Mouse (Mus musculus): ENCODE data around the gene Myh7. TPM values are rescaled to one million over a fixed set of nuclear protein-coding genes. Genes with fewer than 3 reads are reported as not detected.
A peak's percentile ranks its signal among the peaks of the same experiment; 100 is the strongest.

Gene Myh7
- polyA plus RNA-seq, 1 experiment: 1.9 TPM

DNA sequence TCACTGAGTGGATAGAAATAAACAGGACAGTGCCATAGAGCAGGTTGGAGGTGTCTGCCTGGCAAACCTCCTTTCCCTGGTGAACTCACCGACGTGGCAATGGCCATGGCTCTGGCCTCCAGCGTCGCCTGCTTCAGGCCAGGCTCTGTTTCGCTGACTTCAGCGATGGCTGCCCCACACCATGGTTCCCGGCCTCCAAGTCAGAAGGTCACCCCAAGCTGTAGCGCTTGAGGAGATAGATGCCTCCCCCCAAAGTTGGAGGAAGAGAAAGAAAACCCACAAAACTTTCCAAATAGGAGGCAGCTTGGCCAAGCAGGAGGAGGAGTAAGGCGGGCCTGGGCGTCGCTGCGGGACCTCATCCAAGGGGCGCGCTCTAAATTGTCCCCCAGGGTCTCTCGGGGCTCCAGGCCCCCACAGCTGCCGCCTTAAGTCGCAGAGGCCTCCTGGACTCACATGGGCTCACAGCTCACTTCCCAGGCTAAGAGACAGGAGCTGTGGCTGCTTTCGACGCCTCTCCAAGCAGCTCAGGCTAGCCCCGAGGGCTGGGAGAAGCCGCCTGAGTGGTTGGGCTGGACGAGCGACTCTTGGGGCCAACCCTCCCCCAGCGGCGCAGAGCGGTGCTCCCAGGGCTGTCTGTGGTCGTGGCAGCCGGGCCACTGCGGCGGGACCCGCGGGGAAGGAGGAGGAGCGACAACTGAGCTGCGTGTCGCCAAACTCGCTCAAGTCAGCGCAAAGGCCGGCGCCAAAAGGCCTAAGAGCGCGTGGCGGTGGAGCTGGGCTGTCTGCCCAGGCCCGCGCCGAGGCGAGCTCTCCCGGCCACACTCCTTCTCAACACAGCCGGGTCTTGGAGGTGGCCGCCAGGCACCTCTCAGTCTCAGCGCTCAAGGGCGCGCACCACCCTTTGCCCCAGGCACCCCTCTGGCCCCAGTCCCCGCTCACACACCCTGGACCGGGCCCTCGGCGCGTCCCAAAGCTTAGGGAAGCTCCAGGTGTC lies 68.8 kb downstream of the Myh7 start, which contains the start of gene Efs:
Efs (minus strand) TSS at position 778 of the 994 bp plus-strand sequence.
- Histone ChIP-seq H3K4me3 (ENCODE audit: control insufficient read depth, low read depth, low read length) (peak within 1 kb of the TSS; percentile 75), H3K4me1 (ENCODE audit: control insufficient read depth, insufficient read depth, low read length) (peaks cover 14% of the 10 kb centered on the region), H3K27me3 (ENCODE audit: control insufficient read depth, insufficient read depth, low read length) (no peaks in the 10 kb centered on the region), H3K27ac (ENCODE audit: control insufficient read depth, insufficient read depth, low read depth, low read length) (peak within 1 kb of the TSS; percentile 27), H3K36me3 (ENCODE audit: control insufficient read depth, insufficient read depth, low read length) (no peaks in the 10 kb centered on the region)
- TF ChIP-seq POLR2A (IDR thresholded peaks at IDR 0.05; ENCODE audit: control insufficient read depth, low read depth, low read length): no peak
- TF ChIP-seq CTCF (IDR thresholded peaks at IDR 0.05; ENCODE audit: control insufficient read depth, insufficient read depth, insufficient replicate concordance, low read depth, low read length): no peak

DNA sequence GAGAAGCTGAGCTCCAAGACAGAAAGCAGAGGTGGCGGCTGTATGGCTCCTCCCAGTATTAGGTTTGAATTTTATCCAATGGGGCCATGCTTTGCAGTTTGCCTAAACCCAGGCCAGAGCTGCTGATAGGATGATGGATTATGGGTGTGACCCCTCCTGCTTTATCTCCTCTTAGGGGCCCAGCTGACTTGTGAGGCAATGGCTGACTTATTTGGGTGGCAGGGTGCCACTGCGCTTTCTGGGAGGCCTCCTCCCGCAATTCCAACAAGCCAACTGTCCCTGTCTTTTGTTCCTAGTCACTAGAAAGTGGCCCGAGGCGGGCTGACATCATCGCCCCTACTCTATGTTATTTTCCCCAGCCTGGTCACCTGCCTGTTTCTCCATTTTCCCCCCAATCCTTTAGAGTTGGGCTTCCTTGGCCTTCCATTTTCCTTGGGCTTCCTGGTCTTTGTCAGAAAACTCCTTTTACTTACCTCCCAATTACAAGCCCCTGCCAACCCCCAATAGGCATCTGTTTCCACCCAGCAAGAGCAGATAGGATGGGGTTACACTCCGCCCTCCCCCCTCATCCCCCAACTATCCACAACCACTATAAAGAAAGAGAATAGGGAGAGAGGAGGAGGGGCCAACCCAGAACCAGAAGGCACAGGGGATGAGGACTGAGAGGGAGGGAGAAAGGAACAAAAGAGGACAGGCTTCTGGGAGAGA lies 69.6 kb downstream of the Myh7 start:
- Histone ChIP-seq H3K27me3 (ENCODE audit: control insufficient read depth, insufficient read depth, low read length) (no peaks in the 10 kb centered on the region), H3K36me3 (ENCODE audit: control insufficient read depth, insufficient read depth, low read length) (no peaks in the 10 kb centered on the region), H3K27ac (ENCODE audit: control insufficient read depth, insufficient read depth, low read depth, low read length) (no peak overlapping the region; the same call in 1 of the 2 replicates), H3K4me1 (ENCODE audit: control insufficient read depth, insufficient read depth, low read length) (peaks cover 14% of the 10 kb centered on the region), H3K4me3 (ENCODE audit: control insufficient read depth, low read depth, low read length) (no peak overlapping the region)
- TF ChIP-seq POLR2A (IDR thresholded peaks at IDR 0.05; ENCODE audit: control insufficient read depth, low read depth, low read length) (no peak), CTCF (IDR thresholded peaks at IDR 0.05; ENCODE audit: control insufficient read depth, insufficient read depth, insufficient replicate concordance, low read depth, low read length) (no peak)

Other genes with a start within 250 kb of the Myh7 start
- gene Slc7a8, start 212.7 kb downstream of the Myh7 start, polyA plus RNA-seq (2012; rRNA removed): 18.8 and 27.5 TPM in 2 replicates
- 9.1 and 9.5 TPM in 2 replicates for gene Rnf212b, start 180.5 kb downstream of the Myh7 start, polyA plus RNA-seq (2012; rRNA removed)
- 94.0 and 97.4 TPM in 2 replicates for gene Homez, start 123.7 kb downstream of the Myh7 start, polyA plus RNA-seq (2012; rRNA removed)
- gene Ppp1r3e, start 117.1 kb downstream of the Myh7 start, polyA plus RNA-seq (2012; rRNA removed): 5.4 TPM in 2 replicates
- 29.4 and 31.2 TPM in 2 replicates for gene Bcl2l2, start 111.2 kb downstream of the Myh7 start, polyA plus RNA-seq (2012; rRNA removed)
- 2.0 and 2.2 TPM in 2 replicates for gene Gm20521, start 111.2 kb downstream of the Myh7 start, polyA plus RNA-seq (2012; rRNA removed)
- gene Pabpn1, start 102.1 kb downstream of the Myh7 start, polyA plus RNA-seq (2012; rRNA removed): 341 and 429 TPM in 2 replicates
- gene Slc22a17, start 81.5 kb downstream of the Myh7 start, polyA plus RNA-seq (2012; rRNA removed): 27.3 and 27.8 TPM in 2 replicates
- gene Efs, start 68.5 kb downstream of the Myh7 start, polyA plus RNA-seq (2012; rRNA removed): 1.6 and 1.7 TPM in 2 replicates
- not detected in 2 replicates for gene Il25, start 61.9 kb downstream of the Myh7 start, polyA plus RNA-seq (2012; rRNA removed)
- not detected in 2 replicates for gene Cmtm5, start 58.4 kb downstream of the Myh7 start, polyA plus RNA-seq (2012; rRNA removed)
- 0.40 and 1.4 TPM in 2 replicates for gene Myh6, start 27.7 kb downstream of the Myh7 start, polyA plus RNA-seq (2012; rRNA removed)
- gene Gm17428, start 17.7 kb downstream of the Myh7 start, polyA plus RNA-seq (2012; rRNA removed): not detected in 2 replicates
- 10.6 and 13.1 TPM in 2 replicates for gene Ngdn, start 20.8 kb upstream of the Myh7 start, polyA plus RNA-seq (2012; rRNA removed)
- 3.8 and 4.4 TPM in 2 replicates for gene Zfhx2, start 97.7 kb upstream of the Myh7 start, polyA plus RNA-seq (2012; rRNA removed)
- 4.6 and 4.9 TPM in 2 replicates for gene Thtpa, start 100.2 kb upstream of the Myh7 start, polyA plus RNA-seq (2012; rRNA removed)
- 3.0 and 4.0 TPM in 2 replicates for gene Ap1g2, start 112.0 kb upstream of the Myh7 start, polyA plus RNA-seq (2012; rRNA removed)
- gene Jph4, start 122.3 kb upstream of the Myh7 start, polyA plus RNA-seq (2012; rRNA removed): 6.6 and 7.4 TPM in 2 replicates
- 2.7 and 2.9 TPM in 2 replicates for gene Dhrs2, start 227.4 kb upstream of the Myh7 start, polyA plus RNA-seq (2012; rRNA removed)

Data from testis, adult 2 months (tissue).